Mouse (Mus musculus): ENCODE data around the gene Ror1. TPM values are rescaled to one million over a fixed set of nuclear protein-coding genes. Genes with fewer than 3 reads are reported as not detected.

Ror1 gene
- polyA plus RNA-seq, 1 experiment from 2014 or later: 14.0 TPM

DNA sequence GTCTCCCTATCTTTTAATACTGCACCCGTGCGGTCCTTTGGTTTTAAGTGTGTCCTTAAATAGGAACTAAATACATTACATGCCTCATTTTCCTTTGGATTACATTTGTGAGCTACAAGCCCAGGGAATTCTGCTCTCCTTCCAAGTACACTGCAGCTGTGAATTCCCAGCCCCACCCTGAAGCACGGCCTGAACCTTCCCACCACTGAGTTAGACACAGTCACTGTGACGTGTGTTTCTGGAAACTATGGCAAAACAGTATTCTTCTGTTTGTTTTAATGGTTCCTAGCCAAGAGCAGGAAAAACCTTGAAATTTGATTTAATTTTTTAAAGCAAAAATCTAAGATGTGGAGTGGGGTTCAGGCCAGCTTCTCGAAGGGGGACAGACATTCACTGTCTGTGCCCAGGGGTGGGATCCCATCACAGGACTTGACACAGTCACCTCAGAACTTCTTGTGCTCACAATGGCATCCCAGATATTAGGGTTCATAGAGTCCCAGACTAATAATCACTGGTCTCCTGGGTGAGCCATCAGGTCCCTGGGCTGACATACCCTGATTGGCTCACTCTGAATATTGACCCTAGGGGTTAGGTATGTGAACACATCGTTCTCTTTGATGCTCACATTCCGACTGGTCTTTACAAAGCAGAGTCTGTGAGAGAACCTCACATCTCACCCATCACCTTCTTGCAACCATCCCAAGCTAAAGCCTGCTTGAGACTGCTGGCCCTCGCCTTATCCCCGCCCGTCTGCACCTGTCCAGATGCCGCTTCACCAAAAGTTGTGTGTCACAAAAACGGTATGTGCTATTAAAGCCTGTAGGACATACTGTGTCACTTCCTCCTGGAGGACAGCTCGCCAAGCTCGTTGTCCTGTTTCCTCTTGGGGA is 306.2 kb downstream of the Ror1 start:
- no peaks in the 10 kb centered on the region for H3K9me3 ChIP-seq (replicated peaks)
- H3K27ac ChIP-seq: no peak overlapping the region
- peaks cover 3% of the 10 kb centered on the region; the same call in 1 of the 2 replicates for H3K4me1 ChIP-seq
- H3K4me3 ChIP-seq: no peak overlapping the region
- no peaks in the 10 kb centered on the region for H3K36me3 ChIP-seq
- 88% methylated on average over 14 of the region's 14 CpGs for WGBS
- DNase-seq (ENCODE audit: low spot score): no peak
- H3K27me3 ChIP-seq (ENCODE audit: low read depth, poor library complexity, severe bottlenecking): no peaks in the 10 kb centered on the region

DNA sequence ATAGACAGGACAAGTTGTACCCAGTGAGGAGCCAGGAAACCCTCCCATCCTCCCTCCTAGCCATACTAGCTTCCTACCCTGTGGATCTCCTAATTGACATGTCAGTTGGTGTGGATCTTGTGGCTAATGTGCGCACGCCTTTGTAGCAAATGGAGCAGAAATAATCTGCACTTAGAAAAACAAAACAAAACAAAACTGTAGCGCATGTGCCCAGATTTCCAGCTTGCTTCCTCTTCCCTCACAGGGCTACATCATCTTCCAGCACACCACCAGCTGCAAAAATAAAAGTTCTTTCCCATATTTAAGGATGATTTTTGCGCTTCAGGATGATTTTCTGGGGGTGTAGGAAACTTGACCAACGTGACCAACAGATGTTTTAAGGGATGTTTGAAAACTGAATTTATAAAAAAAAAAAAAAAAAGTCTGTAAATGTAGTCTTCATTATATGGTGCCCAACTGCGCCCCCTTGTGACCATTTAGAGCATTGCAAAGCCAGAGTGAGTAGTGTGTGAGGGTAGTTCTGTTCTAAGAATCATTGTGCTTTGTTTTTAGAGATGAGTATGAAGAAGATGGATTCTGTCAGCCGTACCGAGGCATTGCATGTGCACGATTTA is 311.8 kb downstream of the Ror1 start:
- Histone ChIP-seq H3K27ac (no peak overlapping the region), H3K4me1 (peaks cover 29% of the 10 kb centered on the region), H3K27me3 (ENCODE audit: low read depth, poor library complexity, severe bottlenecking) (no peaks in the 10 kb centered on the region), H3K9me3 (replicated peaks) (no peaks in the 10 kb centered on the region), H3K36me3 (peaks cover 14% of the 10 kb centered on the region), H3K4me3 (no peak overlapping the region)
- 52% methylated on average over 9 of the region's 9 CpGs for WGBS
- DNase-seq (ENCODE audit: low spot score): peak; percentile 83

DNA sequence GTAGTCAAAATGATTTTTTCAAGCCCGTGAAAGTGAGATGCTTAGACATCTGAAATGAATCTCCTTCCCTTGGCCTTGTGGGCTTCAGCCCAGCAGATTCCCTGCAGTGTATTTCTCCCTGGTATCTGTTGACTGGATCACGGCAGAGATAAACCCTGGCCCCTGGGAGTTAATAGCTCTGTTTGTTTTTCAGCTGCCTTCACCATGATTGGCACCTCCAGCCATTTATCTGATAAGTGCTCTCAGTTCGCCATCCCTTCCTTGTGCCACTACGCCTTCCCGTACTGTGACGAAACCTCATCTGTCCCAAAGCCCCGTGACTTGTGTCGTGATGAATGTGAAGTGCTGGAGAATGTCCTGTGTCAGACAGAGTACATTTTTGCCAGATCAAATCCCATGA is 313.9 kb downstream of the Ror1 start:
- H3K4me3 ChIP-seq: no peak overlapping the region
- H3K27me3 ChIP-seq (ENCODE audit: low read depth, poor library complexity, severe bottlenecking): no peaks in the 10 kb centered on the region
- no peak overlapping the region for H3K27ac ChIP-seq
- peaks cover 14% of the 10 kb centered on the region for H3K36me3 ChIP-seq
- peaks cover 29% of the 10 kb centered on the region for H3K4me1 ChIP-seq
- no peaks in the 10 kb centered on the region for H3K9me3 ChIP-seq (replicated peaks)
- WGBS: 59% methylated on average over 8 of the region's 8 CpGs
- no peak for DNase-seq (ENCODE audit: low spot score)

DNA sequence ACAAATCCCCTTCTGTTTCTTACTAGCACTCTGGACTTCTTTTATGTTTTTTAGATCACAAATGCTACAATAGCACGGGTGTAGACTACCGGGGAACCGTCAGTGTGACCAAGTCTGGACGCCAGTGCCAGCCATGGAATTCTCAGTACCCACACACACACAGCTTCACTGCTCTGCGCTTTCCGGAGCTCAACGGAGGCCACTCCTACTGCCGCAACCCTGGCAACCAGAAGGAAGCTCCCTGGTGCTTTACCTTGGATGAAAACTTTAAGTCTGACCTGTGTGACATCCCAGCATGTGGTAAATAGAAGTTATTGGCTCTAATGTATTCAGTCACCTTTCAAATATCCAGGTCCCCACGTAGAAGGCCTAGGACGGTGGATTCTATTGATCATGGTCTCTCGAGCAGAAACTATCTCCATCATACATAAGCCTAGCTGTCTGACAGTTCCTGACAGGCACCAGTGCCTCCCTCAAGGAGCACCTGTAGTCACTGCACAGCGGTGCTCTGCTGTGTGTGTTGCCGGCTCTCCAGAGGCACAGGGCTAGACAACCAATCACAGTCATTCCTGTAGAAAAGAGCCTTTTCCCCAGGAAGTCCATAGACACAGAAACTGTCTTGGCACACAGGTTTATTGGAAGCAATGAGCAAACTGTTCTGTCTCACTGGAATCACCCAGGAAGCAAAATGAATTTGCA is 316.4 kb downstream of the Ror1 start:
- Histone ChIP-seq H3K4me3 (no peak overlapping the region), H3K27ac (no peak overlapping the region), H3K9me3 (replicated peaks) (no peaks in the 10 kb centered on the region), H3K27me3 (ENCODE audit: low read depth, poor library complexity, severe bottlenecking) (no peaks in the 10 kb centered on the region), H3K4me1 (peaks cover 28% of the 10 kb centered on the region), H3K36me3 (peaks cover 14% of the 10 kb centered on the region)
- DNase-seq (ENCODE audit: low spot score): no peak
- WGBS: 72% methylated on average over 13 of the region's 13 CpGs

DNA sequence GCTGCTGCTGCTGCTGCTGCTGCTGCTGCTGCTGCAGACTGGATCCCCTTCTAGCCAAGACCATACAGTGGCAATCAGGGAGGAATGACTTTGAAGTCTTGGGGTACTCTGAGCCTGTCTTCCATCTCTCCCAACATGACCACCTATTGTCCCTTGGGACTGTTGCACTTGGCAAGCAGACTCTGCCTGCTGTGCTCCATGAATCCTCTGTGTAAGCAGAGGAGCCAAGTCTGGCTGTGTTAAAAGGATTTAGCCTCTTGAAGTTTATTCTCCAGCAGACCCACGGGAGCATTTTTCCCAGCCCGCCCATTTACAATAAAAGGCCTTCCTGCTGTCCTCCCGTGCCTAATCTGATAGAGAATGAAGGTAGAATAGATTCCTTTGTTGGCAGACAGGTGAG is 327.2 kb downstream of the Ror1 start:
- H3K4me3 ChIP-seq: no peak overlapping the region
- no peaks in the 10 kb centered on the region; the same call in 1 of the 2 replicates for H3K4me1 ChIP-seq
- H3K27me3 ChIP-seq (ENCODE audit: low read depth, poor library complexity, severe bottlenecking): no peaks in the 10 kb centered on the region
- no peak overlapping the region for H3K27ac ChIP-seq
- no peaks in the 10 kb centered on the region for H3K9me3 ChIP-seq (replicated peaks)
- no peak for DNase-seq (ENCODE audit: low spot score)
- 32% methylated on average over 3 of the region's 3 CpGs for WGBS
- peaks cover 6% of the 10 kb centered on the region; the same call in 1 of the 2 replicates for H3K36me3 ChIP-seq

DNA sequence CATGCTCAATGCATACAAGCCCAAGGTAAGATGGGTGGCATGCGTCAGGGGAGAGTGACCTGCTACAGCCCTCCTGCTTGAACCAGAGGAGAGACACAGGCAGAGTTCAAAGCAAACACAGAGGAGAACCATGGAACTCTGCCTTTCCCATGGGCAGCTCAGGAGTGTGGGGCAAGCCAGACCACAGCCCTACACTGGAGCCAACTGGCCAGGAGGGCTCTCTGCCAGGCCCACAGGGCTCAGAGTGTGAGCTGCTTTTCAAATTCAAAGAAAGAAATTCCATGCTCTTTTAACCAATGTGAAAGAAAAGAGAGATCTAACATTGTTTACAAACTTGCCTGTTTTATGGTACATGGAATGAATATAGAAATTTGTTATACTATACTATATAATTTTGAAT is 330.5 kb downstream of the Ror1 start:
- H3K36me3 ChIP-seq: peaks cover 6% of the 10 kb centered on the region; the same call in 1 of the 2 replicates

DNA sequence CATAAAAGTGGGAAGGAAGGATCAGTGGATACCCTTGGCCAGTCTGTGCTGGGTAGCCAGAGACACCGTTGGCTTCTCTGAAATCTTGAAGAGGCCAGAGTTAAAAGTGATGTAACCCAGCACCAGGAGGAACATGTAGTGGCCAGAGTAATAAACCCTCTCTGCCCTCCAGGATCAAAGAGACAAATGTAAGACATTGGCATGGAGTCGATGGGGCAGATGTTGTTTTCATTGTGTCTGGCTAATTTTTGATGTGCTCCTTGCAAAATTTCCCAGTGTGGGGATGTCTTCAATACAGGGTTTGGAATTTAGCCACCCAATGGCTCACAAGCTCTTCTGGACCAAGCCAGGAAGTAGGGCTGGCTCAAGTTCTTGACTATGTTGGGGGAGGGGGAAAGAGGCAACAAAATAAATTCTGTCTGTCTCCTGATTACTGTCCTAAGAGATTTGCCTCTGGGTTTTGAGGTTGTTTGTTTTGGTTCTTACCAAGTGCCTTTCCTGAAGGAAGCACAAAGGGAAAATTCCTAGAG is 333.8 kb downstream of the Ror1 start:
- Histone ChIP-seq H3K27ac (no peak overlapping the region), H3K36me3 (peaks cover 6% of the 10 kb centered on the region; the same call in 1 of the 2 replicates), H3K9me3 (replicated peaks) (no peaks in the 10 kb centered on the region), H3K27me3 (ENCODE audit: low read depth, poor library complexity, severe bottlenecking) (no peaks in the 10 kb centered on the region), H3K4me1 (peaks cover 7% of the 10 kb centered on the region), H3K4me3 (no peak overlapping the region)
- no peak for DNase-seq (ENCODE audit: low spot score)
- WGBS: 43% methylated on average over 2 of the region's 2 CpGs

More for the DNA sequence above, 330.5 kb downstream of the Ror1 start:
- no peak for DNase-seq (ENCODE audit: low spot score)
- Histone ChIP-seq H3K4me3 (no peak overlapping the region), H3K9me3 (replicated peaks) (no peaks in the 10 kb centered on the region), H3K4me1 (peaks cover 6% of the 10 kb centered on the region), H3K27ac (no peak overlapping the region), H3K27me3 (ENCODE audit: low read depth, poor library complexity, severe bottlenecking) (no peaks in the 10 kb centered on the region)
- 97% methylated on average over 1 of the region's 1 CpGs for WGBS

DNA sequence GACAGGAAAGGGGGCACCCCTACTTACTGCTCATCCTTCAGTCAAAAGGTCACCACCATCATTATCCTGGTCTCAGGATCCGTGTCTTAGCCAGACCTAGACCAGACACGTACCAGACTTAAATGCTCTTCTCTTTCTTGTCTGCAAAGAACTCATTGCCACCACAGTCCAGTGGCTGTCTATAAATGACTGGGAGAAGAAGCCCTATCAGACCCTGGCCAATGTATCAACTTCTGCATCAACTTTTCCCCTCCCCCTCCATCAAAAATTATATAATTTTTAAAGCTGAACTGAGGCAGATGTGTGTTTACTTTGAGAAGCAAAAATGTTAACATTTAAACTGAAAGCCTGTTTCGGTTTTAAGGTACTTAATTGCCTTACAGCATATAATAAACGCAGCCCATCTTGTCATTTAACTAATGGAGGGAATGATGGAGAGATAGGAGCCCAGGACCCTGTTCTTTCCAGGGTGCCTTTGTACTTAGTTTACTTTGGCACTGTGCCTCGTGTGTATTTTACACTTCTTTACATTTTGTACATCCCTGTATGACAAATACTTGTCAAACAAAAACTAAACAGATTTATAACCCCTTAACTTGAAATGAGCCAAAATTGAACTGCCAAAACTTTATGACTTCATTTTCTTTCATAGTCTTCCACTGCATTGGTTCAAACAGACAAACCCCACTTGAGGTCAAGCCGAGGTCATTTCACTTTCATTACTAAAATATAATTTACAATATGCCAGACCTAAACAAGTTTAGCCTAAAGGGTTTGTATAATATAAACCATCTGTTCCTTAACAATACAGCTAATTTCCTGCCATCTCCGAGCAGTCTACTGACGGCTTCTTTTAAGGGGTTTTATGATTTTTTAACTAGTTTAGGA is 339.9 kb downstream of the Ror1 start:
- DNase-seq (ENCODE audit: low spot score): no peak
- H3K9me3 ChIP-seq (replicated peaks): no peaks in the 10 kb centered on the region
- H3K36me3 ChIP-seq: peaks cover under 1% of the 10 kb centered on the region; the same call in 1 of the 2 replicates
- H3K4me1 ChIP-seq: peaks cover 35% of the 10 kb centered on the region
- H3K27me3 ChIP-seq (ENCODE audit: low read depth, poor library complexity, severe bottlenecking): no peaks in the 10 kb centered on the region
- H3K4me3 ChIP-seq: no peak overlapping the region
- 31% methylated on average over 8 of the region's 8 CpGs for WGBS
- H3K27ac ChIP-seq: no peak overlapping the region

DNA sequence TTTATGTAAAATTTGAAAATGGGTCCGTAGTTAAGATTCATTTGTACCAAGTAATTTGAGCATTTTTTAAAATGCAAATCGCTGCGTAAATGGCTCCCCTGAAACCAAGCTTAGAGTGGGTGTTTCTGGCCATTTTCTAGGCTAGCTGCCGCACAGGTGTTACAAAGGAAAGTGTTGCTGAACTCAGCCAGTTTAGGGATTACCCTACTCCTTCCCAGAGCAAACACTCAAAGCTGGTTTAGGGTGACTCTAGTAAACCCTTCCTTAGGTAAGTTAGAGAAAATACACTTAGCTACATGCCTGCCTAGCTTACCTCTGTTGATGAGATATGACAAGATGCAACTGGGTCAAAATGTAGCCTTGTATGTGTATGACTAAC is 340.6 kb downstream of the Ror1 start:
- no peaks in the 10 kb centered on the region for H3K27me3 ChIP-seq (ENCODE audit: low read depth, poor library complexity, severe bottlenecking)
- H3K9me3 ChIP-seq (replicated peaks): no peaks in the 10 kb centered on the region
- H3K36me3 ChIP-seq: peaks cover 7% of the 10 kb centered on the region
- no peak for DNase-seq (ENCODE audit: low spot score)
- WGBS: 36% methylated on average over 4 of the region's 4 CpGs
- no peak overlapping the region for H3K4me3 ChIP-seq
- H3K27ac ChIP-seq: peak overlapping the region; percentile 76
- H3K4me1 ChIP-seq: peaks cover 35% of the 10 kb centered on the region

DNA sequence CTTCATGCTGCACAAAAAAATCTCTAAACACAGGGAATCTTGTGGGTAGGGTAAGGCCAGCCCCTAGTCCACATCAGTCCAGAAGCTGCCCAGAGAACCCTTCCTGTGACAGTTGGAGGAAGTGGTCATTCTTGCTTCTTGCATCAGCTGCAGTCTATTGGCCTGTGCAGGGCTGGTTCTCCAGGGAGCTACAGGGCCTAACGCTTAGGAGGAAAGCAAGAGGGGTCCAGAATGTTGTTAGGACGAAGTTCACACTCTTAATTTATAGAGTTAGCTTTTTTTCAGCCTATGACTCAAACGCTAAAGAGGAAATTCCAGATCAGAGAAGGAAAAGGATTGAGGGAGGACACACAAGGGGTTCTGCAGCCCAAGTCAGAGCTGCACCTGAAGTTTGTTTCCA is 351.3 kb downstream of the Ror1 start:
- 47% methylated on average over 3 of the region's 3 CpGs for WGBS
- Histone ChIP-seq H3K4me3 (no peak overlapping the region), H3K36me3 (peaks cover 10% of the 10 kb centered on the region), H3K4me1 (peaks cover 17% of the 10 kb centered on the region), H3K27ac (peak overlapping the region; percentile 32; the same call in 1 of the 2 replicates), H3K27me3 (ENCODE audit: low read depth, poor library complexity, severe bottlenecking) (no peaks in the 10 kb centered on the region), H3K9me3 (replicated peaks) (no peaks in the 10 kb centered on the region)
- no peak for DNase-seq (ENCODE audit: low spot score)

DNA sequence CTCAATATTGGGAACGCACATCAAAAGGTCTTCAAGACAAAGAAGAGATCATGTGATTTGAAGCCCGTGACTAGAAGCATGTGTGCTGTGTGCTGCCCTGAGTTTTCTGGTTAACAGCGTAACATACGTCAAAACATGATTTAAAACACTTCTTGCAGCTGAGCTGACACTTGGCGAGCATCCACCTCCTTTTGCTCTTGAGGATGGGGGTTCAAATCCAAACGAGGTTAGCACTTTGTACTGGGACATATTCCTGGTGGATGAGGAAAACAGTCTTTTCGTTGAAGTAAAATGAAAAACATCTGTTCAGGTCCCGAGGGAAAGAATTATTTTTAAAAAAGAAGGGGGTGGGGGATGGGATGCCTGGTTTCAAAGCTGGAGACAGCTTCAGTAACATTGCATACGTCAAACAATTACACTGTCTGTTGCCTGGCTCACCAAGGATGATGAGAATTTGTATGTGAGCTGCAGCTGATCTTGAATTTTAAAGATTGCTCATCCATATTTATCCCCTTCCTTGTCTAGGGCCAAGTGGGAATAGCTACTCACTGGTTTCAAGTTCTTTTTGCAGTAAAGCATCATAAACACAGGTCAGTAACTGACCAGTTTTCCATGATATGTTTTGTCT is 367.0 kb downstream of the Ror1 start:
- Histone ChIP-seq H3K36me3 (no peaks in the 10 kb centered on the region), H3K4me1 (peaks cover 24% of the 10 kb centered on the region), H3K9me3 (replicated peaks) (no peaks in the 10 kb centered on the region), H3K27me3 (ENCODE audit: low read depth, poor library complexity, severe bottlenecking) (no peaks in the 10 kb centered on the region), H3K4me3 (no peak overlapping the region), H3K27ac (peak overlapping the region; percentile 75)
- peak; percentile 58 for DNase-seq (ENCODE audit: low spot score)
- WGBS: 19% methylated on average over 9 of the region's 9 CpGs

All from limb, embryonic 10.5 days (tissue).